Mouse (Mus musculus): ENCODE results near the gene Exoc4.

GRCm38 (mm10) chr6:33955469-33955868 is 706.6 kb downstream of the Exoc4 start:
- TF ChIP-seq POLR2A (IDR thresholded peaks at IDR 0.05; ENCODE audit: low read depth, low read length) (no peak), ETS1 (conservative IDR thresholded peaks at IDR 0.05; ENCODE audit: low read depth, low read length) (no peak), NELFE (IDR thresholded peaks at IDR 0.05; ENCODE audit: low read depth, low read length) (no peak), E2F4 (IDR thresholded peaks at IDR 0.05; ENCODE audit: insufficient replicate concordance, low read depth, low read length) (no peak), CTCF (conservative IDR thresholded peaks at IDR 0.05 in 1 of 2, IDR thresholded peaks at IDR 0.05 in 1 of 2; ENCODE audit: low read depth in 2 of 2, low read length in 2 of 2) (no peak), ZNF384 (IDR thresholded peaks at IDR 0.05; ENCODE audit: low read depth, low read length) (no peak), IRF4 (IDR thresholded peaks at IDR 0.05; ENCODE audit: low read depth, low read length) (no peak), MEF2A (IDR thresholded peaks at IDR 0.05; ENCODE audit: borderline replicate concordance, low read depth, low read length) (no peak)
